Mouse (Mus musculus): ENCODE measurements around the gene Pld2. TPM values are rescaled to one million over a fixed set of nuclear protein-coding genes. Genes with fewer than 3 reads are reported as not detected.
A peak's percentile ranks its signal among the peaks of the same experiment; 100 is the strongest.

The Pld2 gene
- total RNA-seq, 2 experiments from 2014 or later: 14.5 to 20.7 TPM

GRCm38 (mm10) chr11:70596094-70596493 lies 56.2 kb downstream of the Pld2 start:
- intact Hi-C loops (cut with DNase I): loop anchor here (5.0 kb wide), 1 partner anchor 34 kb away; the partner anchor contains the start of gene Mink1
- DNase-seq (ENCODE audit: low spot score in 2 of 2): no peak

- intact Hi-C loops (cut with DNase I): loop anchor here (5.0 kb wide), 1 partner anchor 35 kb away; the partner anchor contains the start of gene Mink1
- DNase-seq (ENCODE audit: low spot score in 2 of 2): no peak
Observed at GRCm38 (mm10) chr11:70597301-70597700, 57.4 kb downstream of the Pld2 start.

- intact Hi-C loops (cut with DNase I): loop anchor here (5.0 kb wide), 1 partner anchor 36 kb away; the partner anchor contains the start of gene Mink1
- DNase-seq (ENCODE audit: low spot score in 2 of 2): no peak
Observed at GRCm38 (mm10) chr11:70598451-70598953, 58.6 kb downstream of the Pld2 start.

GRCm38 (mm10) chr11:70605024-70605566 lies 65.2 kb downstream of the Pld2 start:
- intact Hi-C loops (cut with DNase I): loop anchor here (5.0 kb wide), 1 partner anchor 68 kb away; no protein-coding TSS in a partner anchor
- DNase-seq (ENCODE audit: low spot score in 2 of 2): peak in 1 of 2 experiments; percentile 56

GRCm38 (mm10) chr11:70606717-70607116 lies 66.9 kb downstream of the Pld2 start:
- DNase-seq (ENCODE audit: low spot score in 2 of 2): no peak
- intact Hi-C loops (cut with DNase I): loop anchor here (5.0 kb wide), 1 partner anchor 69 kb away; no protein-coding TSS in a partner anchor

GRCm38 (mm10) chr11:70607611-70608010 lies 67.7 kb downstream of the Pld2 start:
- DNase-seq (ENCODE audit: low spot score in 2 of 2): no peak
- intact Hi-C loops (cut with DNase I): loop anchor here (5.0 kb wide), 1 partner anchor 70 kb away; no protein-coding TSS in a partner anchor

Other genes with a start within 250 kb of the Pld2 start
- under 1 TPM; 0.17 to 0.54 TPM for gene Alox12e, start 217.4 kb upstream of the Pld2 start, total RNA-seq (2021)
- under 1 TPM in 1 of 2 experiments, not detected in 1; 0.39 TPM for gene Alox15, start 188.0 kb upstream of the Pld2 start, total RNA-seq (2021)
- 10 to 100 TPM; 35.5 to 37.0 TPM for gene Pelp1, start 130.0 kb upstream of the Pld2 start, total RNA-seq (2021)
- gene Arrb2, start 107.4 kb upstream of the Pld2 start, total RNA-seq (2021): 10 to 100 TPM; 55.5 to 76.0 TPM
- 10 to 100 TPM; 14.0 to 16.7 TPM for gene Med11, start 88.1 kb upstream of the Pld2 start, total RNA-seq (2021)
- gene Zmynd15, start 80.6 kb upstream of the Pld2 start, total RNA-seq (2021): under 1 TPM; 0.12 to 0.86 TPM
- 1 to 10 TPM in 1 of 2 experiments, under 1 TPM in 1; 0.94 to 1.0 TPM for gene Cxcl16, start 80.1 kb upstream of the Pld2 start, total RNA-seq (2021)
- gene Tm4sf5, start 34.8 kb upstream of the Pld2 start, total RNA-seq (2021): not detected
- not detected for gene Vmo1, start 25.4 kb upstream of the Pld2 start, total RNA-seq (2021)
- gene Gltpd2, start 20.9 kb upstream of the Pld2 start, total RNA-seq (2021): not detected
- gene Psmb6, start 14.7 kb upstream of the Pld2 start, total RNA-seq (2021): 100 to 1,000 TPM; 164 to 187 TPM
- gene Gm40193, start 7.1 kb upstream of the Pld2 start, total RNA-seq (2021): not detected
- 100 to 1,000 TPM; 380 to 465 TPM for gene Mink1, start 22.8 kb downstream of the Pld2 start, total RNA-seq (2021)
- not detected for gene 4930544D05Rik, start 75.8 kb downstream of the Pld2 start, total RNA-seq (2021)
- gene Chrne, start 79.2 kb downstream of the Pld2 start, total RNA-seq (2021): not detected
- gene Gp1ba, start 99.1 kb downstream of the Pld2 start, total RNA-seq (2021): not detected
- 10 to 100 TPM; 78.6 to 87.8 TPM for gene Rnf167, start 107.2 kb downstream of the Pld2 start, total RNA-seq (2021)
- gene Slc25a11, start 107.4 kb downstream of the Pld2 start, total RNA-seq (2021): 100 to 1,000 TPM; 113 to 125 TPM
- gene Pfn1, start 114.6 kb downstream of the Pld2 start, total RNA-seq (2021): 100 to 1,000 TPM; 217 to 244 TPM
- 1 to 10 TPM; 9.5 to 9.6 TPM for gene Eno3, start 117.1 kb downstream of the Pld2 start, total RNA-seq (2021)
- 10 to 100 TPM; 52.5 to 57.8 TPM for gene Spag7, start 129.4 kb downstream of the Pld2 start, total RNA-seq (2021)
- 100 to 1,000 TPM; 232 to 256 TPM for gene Camta2, start 148.0 kb downstream of the Pld2 start, total RNA-seq (2021)
- 1 to 10 TPM; 1.8 to 1.9 TPM for gene Inca1, start 160.1 kb downstream of the Pld2 start, total RNA-seq (2021)
- 10 to 100 TPM; 58.9 to 59.3 TPM for gene Kif1c, start 160.5 kb downstream of the Pld2 start, total RNA-seq (2021)
- 10 to 100 TPM; 17.3 to 21.7 TPM for gene Zfp3, start 224.1 kb downstream of the Pld2 start, total RNA-seq (2021)

All from left cerebral cortex, postnatal 36 days (tissue).